Mouse (Mus musculus): ENCODE measurements around the gene Nup88.

DNA sequence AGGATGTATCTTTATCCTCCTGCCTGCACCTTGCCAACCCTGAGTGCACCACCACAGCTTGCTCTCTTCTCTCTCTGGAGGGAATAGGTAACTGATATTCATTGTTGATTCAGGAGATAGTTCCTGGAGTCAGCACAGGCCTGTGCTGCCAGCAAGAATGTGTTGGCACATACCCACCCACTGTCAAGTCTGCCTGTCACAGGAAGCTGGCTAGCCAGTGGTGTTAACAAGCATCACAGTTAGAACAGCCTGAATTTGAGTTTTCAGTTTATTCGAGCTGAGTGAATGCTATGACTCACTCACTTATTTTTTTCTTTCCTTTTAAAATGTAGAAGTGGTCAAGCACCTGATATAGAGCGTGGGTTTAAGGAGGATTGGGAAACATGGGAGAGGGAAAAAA is 51.9 kb downstream of the Nup88 start:
- TF ChIP-seq CTCF (IDR thresholded peaks at IDR 0.05; ENCODE audit: extremely low read depth, insufficient read depth, insufficient read length, insufficient replicate concordance) = no peak
- TF ChIP-seq POLR2A (IDR thresholded peaks at IDR 0.05; ENCODE audit: low read depth, low read length) = no peak

Measured in spleen, adult 2 months (tissue).